Mouse (Mus musculus) hindbrain, embryonic 15.5 days (tissue): Measurements from ENCODE around the gene Oard1. TPM values are rescaled to one million over a fixed set of nuclear protein-coding genes. Genes with fewer than 3 reads are reported as not detected.

ENCODE experiments used
- ATAC-seq: fragments of 200-750 bp; cut with Nextera tagmentation; 2 replicates; pipeline ENCODE4 v1.8.0; 2017; ENCODE audit warnings: low read depth, moderate number of reproducible peaks, moderate TSS enrichment; ENCODE audit not compliant: low FRiP score
- H3K27ac ChIP-seq: fragments of 300-500 bp; sonication (generic); replicated peaks from 2 replicates; pipeline ENCODE4 v1.5.1; 2015; ENCODE audit warnings: mild to moderate bottlenecking, inconsistent platforms
- H3K27me3 ChIP-seq: fragments of 300-500 bp; sonication (generic); 2 replicates; pipeline ENCODE4 v1.6.1; 2015; ENCODE audit warnings: control low read depth, inconsistent platforms
- H3K36me3 ChIP-seq: fragments of 300-500 bp; sonication (generic); 2 replicates; pipeline ENCODE4 v1.6.1; 2015; ENCODE audit warnings: control low read depth, inconsistent platforms
- H3K4me1 ChIP-seq: fragments of 300-500 bp; sonication (generic); replicated peaks from 2 replicates; pipeline ENCODE4 v1.6.1; 2015; ENCODE audit warnings: control low read depth, inconsistent platforms
- H3K4me2 ChIP-seq: fragments of 300-500 bp; sonication (generic); 2 replicates; pipeline ENCODE4 v1.6.1; 2015; ENCODE audit warnings: moderate library complexity, mild to moderate bottlenecking, inconsistent platforms
- H3K4me3 ChIP-seq: fragments of 300-500 bp; sonication (generic); 2 replicates; pipeline ENCODE4 v1.5.1; 2015; ENCODE audit warnings: mild to moderate bottlenecking, inconsistent platforms
- H3K9ac ChIP-seq: fragments of 300-500 bp; sonication (generic); 2 replicates; pipeline ENCODE4 v1.6.1; 2015; ENCODE audit warnings: inconsistent platforms
- H3K9me3 ChIP-seq: fragments of 300-500 bp; sonication (generic); 2 replicates; pipeline ENCODE4 v1.6.1; 2016; ENCODE audit warnings: control low read depth, inconsistent platforms
- WGBS: fragments of 180-500 bp; shearing (Covaris S2); methylation state at CpG from one replicate; pipeline ENCODE4 v1.1.7; 2015; 5-methylcytosine and 5-hydroxymethylcytosine counted together
- polyA plus RNA-seq: library from polyadenylated mRNA; unstranded; fragments of >200 nt; fragmentation: Nextera tagmentation; extraction: Ambion mirVana; gene quantifications from 2 replicates; pipeline ENCODE4 v1.2.1, GENCODE M21; 2015

The Oard1 gene
- polyA plus RNA-seq, 1 experiment from 2014 or later = 35.1 TPM

GRCm38 (mm10) chr17:48447675-48448074 lies 37.9 kb downstream of the Oard1 start:
- H3K9me3 ChIP-seq = no peaks in the 10 kb centered on the region
- H3K27me3 ChIP-seq = no peaks in the 10 kb centered on the region
- 76% methylated on average over 8 of the region's 8 CpGs for WGBS
- H3K27ac ChIP-seq = no peak overlapping the region
- no peaks in the 10 kb centered on the region for H3K36me3 ChIP-seq
- no peak for ATAC-seq
- H3K4me1 ChIP-seq = 0 out of 2 replicates have a peak, but pooled peaks cover 3% of the 10 kb centered on the region
- H3K4me3 ChIP-seq = no peak overlapping the region
- H3K4me2 ChIP-seq = no peak overlapping the region
- H3K9ac ChIP-seq = no peak overlapping the region

- WGBS = 73% methylated on average over 13 of the region's 13 CpGs
Measured at GRCm38 (mm10) chr17:48450666-48451352, 41.0 kb downstream of the Oard1 start.

GRCm38 (mm10) chr17:48451353-48451675 lies 41.5 kb downstream of the Oard1 start, which contains the start of gene Tspo2:
TSS of gene Tspo2 (minus strand) at chr17:48451522.
- Histone ChIP-seq H3K27ac (no peak within 1 kb of the TSS), H3K9ac (no peak within 1 kb of the TSS), H3K27me3 (no peaks in the 10 kb centered on the region), H3K36me3 (no peaks in the 10 kb centered on the region), H3K4me3 (no peak within 1 kb of the TSS), H3K4me1 (0 out of 2 replicates have a peak, but pooled peaks cover 3% of the 10 kb centered on the region), H3K4me2 (no peak within 1 kb of the TSS), H3K9me3 (no peaks in the 10 kb centered on the region)
- WGBS = 63% methylated on average over 7 of the region's 7 CpGs
- ATAC-seq = no peak

More at GRCm38 (mm10) chr17:48450666-48451352, 41.0 kb downstream of the Oard1 start:
- Histone ChIP-seq H3K4me2 (no peak overlapping the region), H3K36me3 (no peaks in the 10 kb centered on the region), H3K27me3 (no peaks in the 10 kb centered on the region), H3K27ac (no peak overlapping the region), H3K9me3 (no peaks in the 10 kb centered on the region), H3K9ac (no peak overlapping the region), H3K4me3 (no peak overlapping the region), H3K4me1 (0 out of 2 replicates have a peak, but pooled peaks cover 3% of the 10 kb centered on the region)
- ATAC-seq = no peak

GRCm38 (mm10) chr17:48451753-48452444 lies 42.1 kb downstream of the Oard1 start:
- Histone ChIP-seq H3K4me3 (no peak overlapping the region), H3K4me2 (no peak overlapping the region), H3K4me1 (0 out of 2 replicates have a peak, but pooled peaks cover 3% of the 10 kb centered on the region), H3K27me3 (no peaks in the 10 kb centered on the region), H3K36me3 (no peaks in the 10 kb centered on the region), H3K9ac (no peak overlapping the region), H3K27ac (no peak overlapping the region), H3K9me3 (no peaks in the 10 kb centered on the region)
- ATAC-seq = no peak; the same call in 1 of the 2 replicates
- WGBS = 60% methylated on average over 9 of the region's 9 CpGs

- H3K9ac ChIP-seq = no peak overlapping the region
- H3K27me3 ChIP-seq = no peaks in the 10 kb centered on the region
- no peak overlapping the region for H3K27ac ChIP-seq
- 84% methylated on average over 7 of the region's 7 CpGs for WGBS
- no peak overlapping the region for H3K4me3 ChIP-seq
- ATAC-seq = no peak
- H3K36me3 ChIP-seq = no peaks in the 10 kb centered on the region
- H3K4me2 ChIP-seq = no peak overlapping the region
- H3K9me3 ChIP-seq = no peaks in the 10 kb centered on the region
- 0 out of 2 replicates have a peak, but pooled peaks cover 3% of the 10 kb centered on the region for H3K4me1 ChIP-seq
Measured at GRCm38 (mm10) chr17:48453489-48453888, 43.7 kb downstream of the Oard1 start.

- no peaks in the 10 kb centered on the region for H3K9me3 ChIP-seq
- no peak overlapping the region for H3K4me3 ChIP-seq
- H3K9ac ChIP-seq = no peak overlapping the region
- no peak for ATAC-seq
- WGBS = 58% methylated on average over 7 of the region's 7 CpGs
- no peaks in the 10 kb centered on the region for H3K27me3 ChIP-seq
- H3K27ac ChIP-seq = no peak overlapping the region
- H3K4me2 ChIP-seq = no peak overlapping the region
- 0 out of 2 replicates have a peak, but pooled peaks cover 3% of the 10 kb centered on the region for H3K4me1 ChIP-seq
- no peaks in the 10 kb centered on the region for H3K36me3 ChIP-seq
Measured at GRCm38 (mm10) chr17:48454190-48454589, 44.4 kb downstream of the Oard1 start.

GRCm38 (mm10) chr17:48454688-48455087 lies 44.9 kb downstream of the Oard1 start, which contains the start of gene Unc5cl:
TSS of gene Unc5cl (plus strand) at chr17:48454901.
- no peaks in the 10 kb centered on the region for H3K9me3 ChIP-seq
- no peak within 1 kb of the TSS for H3K4me2 ChIP-seq
- H3K27ac ChIP-seq = no peak within 1 kb of the TSS
- 60% methylated on average over 11 of the region's 11 CpGs for WGBS
- ATAC-seq = no peak
- H3K9ac ChIP-seq = no peak within 1 kb of the TSS
- no peaks in the 10 kb centered on the region for H3K36me3 ChIP-seq
- H3K4me1 ChIP-seq = 0 out of 2 replicates have a peak, but pooled peaks cover 3% of the 10 kb centered on the region
- H3K27me3 ChIP-seq = no peaks in the 10 kb centered on the region
- no peak within 1 kb of the TSS for H3K4me3 ChIP-seq

GRCm38 (mm10) chr17:48455955-48456354 lies 46.1 kb downstream of the Oard1 start:
- Histone ChIP-seq H3K4me2 (no peak overlapping the region), H3K4me3 (no peak overlapping the region), H3K27me3 (no peaks in the 10 kb centered on the region), H3K4me1 (0 out of 2 replicates have a peak, but pooled peaks cover 3% of the 10 kb centered on the region), H3K36me3 (no peaks in the 10 kb centered on the region), H3K9me3 (no peaks in the 10 kb centered on the region), H3K9ac (no peak overlapping the region), H3K27ac (no peak overlapping the region)
- no peak for ATAC-seq
- 93% methylated on average over 2 of the region's 2 CpGs for WGBS

- H3K4me1 ChIP-seq = no peaks in the 10 kb centered on the region
- H3K9ac ChIP-seq = no peak overlapping the region
- H3K27me3 ChIP-seq = no peaks in the 10 kb centered on the region
- no peak for ATAC-seq
- no peak overlapping the region for H3K4me2 ChIP-seq
- WGBS = 89% methylated on average over 13 of the region's 13 CpGs
- no peak overlapping the region for H3K27ac ChIP-seq
- H3K9me3 ChIP-seq = no peaks in the 10 kb centered on the region
- H3K36me3 ChIP-seq = no peaks in the 10 kb centered on the region
- no peak overlapping the region for H3K4me3 ChIP-seq
Measured at GRCm38 (mm10) chr17:48457971-48458653, 48.3 kb downstream of the Oard1 start.

GRCm38 (mm10) chr17:48462096-48462495 lies 52.3 kb downstream of the Oard1 start:
- Histone ChIP-seq H3K27me3 (0 out of 2 replicates have a peak, but pooled peaks cover 7% of the 10 kb centered on the region), H3K4me2 (no peak overlapping the region), H3K4me1 (peaks cover 5% of the 10 kb centered on the region; the same call in 1 of the 2 replicates), H3K27ac (no peak overlapping the region), H3K4me3 (no peak overlapping the region), H3K9me3 (no peaks in the 10 kb centered on the region), H3K9ac (no peak overlapping the region), H3K36me3 (no peaks in the 10 kb centered on the region)
- no peak for ATAC-seq
- 94% methylated on average over 13 of the region's 13 CpGs for WGBS

- 89% methylated on average over 4 of the region's 4 CpGs for WGBS
- H3K4me3 ChIP-seq = no peak overlapping the region
- H3K9me3 ChIP-seq = no peaks in the 10 kb centered on the region
- no peak for ATAC-seq
- peaks cover 15% of the 10 kb centered on the region for H3K4me1 ChIP-seq
- no peaks in the 10 kb centered on the region for H3K36me3 ChIP-seq
- H3K27me3 ChIP-seq = 0 out of 2 replicates have a peak, but pooled peaks cover 8% of the 10 kb centered on the region
- no peak overlapping the region for H3K9ac ChIP-seq
- H3K4me2 ChIP-seq = no peak overlapping the region
- H3K27ac ChIP-seq = no peak overlapping the region
Measured at GRCm38 (mm10) chr17:48463391-48463790, 53.6 kb downstream of the Oard1 start.
